Mouse (Mus musculus) lung, postnatal 0 days (tissue): Measurements from ENCODE around the gene Plscr1. TPM values are rescaled to one million over a fixed set of nuclear protein-coding genes. Genes with fewer than 3 reads are reported as not detected.

Experiments used
- ATAC-seq: fragments of 200-750 bp; cut with Nextera tagmentation; 2 replicates; pipeline ENCODE4 v1.8.0; 2017; ENCODE audit warnings: moderate library complexity
- DNase-seq: peaks from one replicate; pipeline ENCODE4 v3.0.0-alpha.2; 2016; ENCODE audit warnings: low spot score
- H3K27ac ChIP-seq: fragments of 300-500 bp; sonication (generic); 2 replicates; pipeline ENCODE4 v1.5.1; 2014; ENCODE audit warnings: antibody characterized with exemption, mild to moderate bottlenecking, low read length, mixed read lengths
- H3K27me3 ChIP-seq: fragments of 300-500 bp; sonication (generic); replicated peaks from 2 replicates; pipeline ENCODE4 v1.6.1; 2014; ENCODE audit warnings: low read length, mixed read lengths; ENCODE audit not compliant: insufficient read depth
- H3K36me3 ChIP-seq: fragments of 300-500 bp; sonication (generic); 2 replicates; pipeline ENCODE4 v1.6.1; 2014; ENCODE audit warnings: low read length, mixed read lengths; ENCODE audit not compliant: insufficient read depth
- H3K4me1 ChIP-seq: fragments of 300-500 bp; sonication (generic); 2 replicates; pipeline ENCODE4 v1.6.1; 2014; ENCODE audit warnings: antibody characterized with exemption, low read depth, low read length, mixed read lengths; ENCODE audit not compliant: insufficient read depth
- H3K4me2 ChIP-seq: fragments of 300-500 bp; sonication (generic); replicated peaks from 2 replicates; pipeline ENCODE4 v1.6.1; 2014; ENCODE audit warnings: low read depth, mild to moderate bottlenecking, low read length, moderate library complexity, mixed read lengths
- H3K4me3 ChIP-seq: fragments of 300-500 bp; sonication (generic); 2 replicates; pipeline ENCODE4 v1.5.1; 2014; ENCODE audit warnings: low read depth, low read length
- H3K9ac ChIP-seq: fragments of 300-500 bp; sonication (generic); replicated peaks from 2 replicates; pipeline ENCODE4 v1.6.1; 2014; ENCODE audit warnings: low read depth, mild to moderate bottlenecking
- H3K9me3 ChIP-seq: fragments of 300-500 bp; sonication (generic); 2 replicates; pipeline ENCODE4 v1.6.1; 2016; ENCODE audit warnings: low read length, mixed read lengths
- CTCF ChIP-seq: IDR thresholded peaks from 2 replicates; pipeline ENCODE4 v1.5.1; 2016; ENCODE audit warnings: antibody characterized with exemption, mild to moderate bottlenecking
- EP300 ChIP-seq: IDR thresholded peaks from 2 replicates; pipeline ENCODE4 v1.6.1; 2016; ENCODE audit warnings: antibody characterized with exemption, mild to moderate bottlenecking, control low read depth
- WGBS: fragments of 180-500 bp; shearing (Covaris S2); extraction: QIAGEN DNeasy Blood & Tissue Kit; methylation state at CpG from one replicate; pipeline ENCODE4 v1.1.7; 2014; 5-methylcytosine and 5-hydroxymethylcytosine counted together
- polyA plus RNA-seq: library from polyadenylated mRNA; unstranded; fragments of >200 nt; fragmentation: Nextera tagmentation; extraction: Ambion mirVana; gene quantifications from 2 replicates; pipeline ENCODE4 v1.2.1, GENCODE M21; 2015

Plscr1 gene
- polyA plus RNA-seq, 1 experiment from 2014 or later, result 53.7 TPM

- no peak overlapping the region for H3K4me2 ChIP-seq
- peaks cover 4% of the 10 kb centered on the region; the same call in 1 of the 2 replicates for H3K4me1 ChIP-seq
- DNase-seq, result no peak
- ATAC-seq, result no peak
- H3K27me3 ChIP-seq, result no peaks in the 10 kb centered on the region
- no peak for TF ChIP-seq EP300
- TF ChIP-seq CTCF, result no peak
- no peak overlapping the region for H3K9ac ChIP-seq
- H3K9me3 ChIP-seq, result no peaks in the 10 kb centered on the region
- no peak overlapping the region for H3K27ac ChIP-seq
- 23% methylated on average over 6 of the region's 6 CpGs for WGBS
- H3K36me3 ChIP-seq, result no peaks in the 10 kb centered on the region
- no peak overlapping the region for H3K4me3 ChIP-seq
These were observed 24.6 kb downstream of the Plscr1 start for GRCm38 (mm10) chr9:92273956-92274762.

- peak within 1 kb of the TSS; percentile 48 for H3K4me2 ChIP-seq
- DNase-seq (peak; percentile 78), ATAC-seq (peak; percentile 87)
- TF ChIP-seq CTCF, result no peak
- TF ChIP-seq EP300, result peak; percentile 82
- H3K9ac ChIP-seq, result peak within 1 kb of the TSS; percentile 13; the same call in 1 of the 2 replicates
- H3K9me3 ChIP-seq, result no peaks in the 10 kb centered on the region
- H3K27ac ChIP-seq, result peak within 1 kb of the TSS; percentile 72
- 44% methylated on average over 9 of the region's 9 CpGs for WGBS
- no peaks in the 10 kb centered on the region for H3K36me3 ChIP-seq
- H3K27me3 ChIP-seq, result no peaks in the 10 kb centered on the region
- H3K4me3 ChIP-seq, result peak within 1 kb of the TSS; percentile 21
- peaks cover 4% of the 10 kb centered on the region; the same call in 1 of the 2 replicates for H3K4me1 ChIP-seq
These were observed 26.1 kb downstream of the Plscr1 start, which contains the start of gene Plscr2 for GRCm38 (mm10) chr9:92275486-92276207. Gene Plscr2 (plus strand): TSS chr9:92275602.

- peak overlapping the region; percentile 21; the same call in 1 of the 2 replicates for H3K4me3 ChIP-seq
- no peaks in the 10 kb centered on the region for H3K9me3 ChIP-seq
- WGBS, result 30% methylated on average over 7 of the region's 7 CpGs
- H3K27me3 ChIP-seq, result no peaks in the 10 kb centered on the region
- ATAC-seq (no peak), DNase-seq (no peak)
- peaks cover 4% of the 10 kb centered on the region; the same call in 1 of the 2 replicates for H3K4me1 ChIP-seq
- H3K27ac ChIP-seq, result peak overlapping the region; percentile 72
- H3K9ac ChIP-seq, result 0 out of 2 replicates have a peak overlapping the region, but pooled peaks have one; percentile 13
- TF ChIP-seq CTCF (no peak), EP300 (no peak)
- no peaks in the 10 kb centered on the region for H3K36me3 ChIP-seq
- peak overlapping the region; percentile 48 for H3K4me2 ChIP-seq
These were observed 26.8 kb downstream of the Plscr1 start for GRCm38 (mm10) chr9:92276360-92276759.

GRCm38 (mm10) chr9:92280048-92280447 lies 30.5 kb downstream of the Plscr1 start:
- H3K27me3 ChIP-seq, result no peaks in the 10 kb centered on the region
- peaks cover 4% of the 10 kb centered on the region; the same call in 1 of the 2 replicates for H3K4me1 ChIP-seq
- no peaks in the 10 kb centered on the region for H3K9me3 ChIP-seq
- no peak overlapping the region for H3K4me2 ChIP-seq
- ATAC-seq (no peak), DNase-seq (no peak)
- TF ChIP-seq EP300 (no peak), CTCF (no peak)
- H3K36me3 ChIP-seq, result no peaks in the 10 kb centered on the region
- no peak overlapping the region for H3K4me3 ChIP-seq
- H3K27ac ChIP-seq, result no peak overlapping the region
- 67% methylated on average over 1 of the region's 1 CpGs for WGBS
- H3K9ac ChIP-seq, result no peak overlapping the region

- H3K36me3 ChIP-seq, result no peaks in the 10 kb centered on the region
- no peaks in the 10 kb centered on the region for H3K27me3 ChIP-seq
- no peak overlapping the region for H3K4me3 ChIP-seq
- no peak for ATAC-seq
- 49% methylated on average over 7 of the region's 7 CpGs for WGBS
- H3K9ac ChIP-seq, result no peak overlapping the region
- DNase-seq, result no peak
- no peak overlapping the region for H3K4me2 ChIP-seq
- H3K9me3 ChIP-seq, result no peaks in the 10 kb centered on the region
- no peaks in the 10 kb centered on the region for H3K4me1 ChIP-seq
- H3K27ac ChIP-seq, result no peak overlapping the region
- TF ChIP-seq EP300 (no peak), CTCF (no peak)
These were observed 33.1 kb downstream of the Plscr1 start for GRCm38 (mm10) chr9:92282563-92283171.

- TF ChIP-seq EP300 (peak; percentile 75), CTCF (no peak)
- Histone ChIP-seq H3K27me3 (no peaks in the 10 kb centered on the region), H3K4me1 (no peaks in the 10 kb centered on the region), H3K36me3 (no peaks in the 10 kb centered on the region), H3K4me3 (no peak overlapping the region), H3K9ac (no peak overlapping the region), H3K9me3 (no peaks in the 10 kb centered on the region), H3K4me2 (no peak overlapping the region), H3K27ac (no peak overlapping the region)
- ATAC-seq (peak; percentile 50), DNase-seq (no peak)
- WGBS, result 41% methylated on average over 3 of the region's 3 CpGs
These were observed 40.1 kb downstream of the Plscr1 start for GRCm38 (mm10) chr9:92289675-92290074.
